Mouse (Mus musculus): ENCODE measurements around the gene Minpp1. TPM values are rescaled to one million over a fixed set of nuclear protein-coding genes. Genes with fewer than 3 reads are reported as not detected.

Minpp1 gene
- total and polyA plus RNA-seq, 2 experiments from 2014 or later: 70.2 to 92.6 TPM

DNA sequence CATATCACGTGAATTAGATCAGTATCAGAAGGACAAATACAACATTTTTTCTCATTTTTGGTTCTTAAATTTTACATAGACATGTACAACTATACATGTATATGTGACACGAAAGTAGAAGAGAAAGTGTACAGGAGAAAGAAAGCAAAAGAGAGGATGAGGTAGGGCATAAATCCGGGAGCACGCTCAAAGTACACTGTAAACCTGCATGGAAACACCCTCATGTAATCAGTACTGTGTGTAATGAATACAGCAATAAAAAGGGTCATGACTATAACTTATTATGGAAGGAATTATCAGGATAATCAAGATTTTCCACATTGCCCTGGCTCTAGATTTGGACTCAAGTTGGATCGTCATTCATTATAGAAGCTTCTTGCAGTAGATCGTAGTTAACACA, 22.5 kb upstream of the Minpp1 start:
- Histone ChIP-seq H3K9me3 (ENCODE audit: low read length) (0 out of 2 replicates have a peak, but pooled peaks cover 3% of the 10 kb centered on the region), H3K27ac (ENCODE audit: low read depth, low read length) (no peak overlapping the region), H3K27me3 (ENCODE audit: insufficient read depth, low read length) (no peaks in the 10 kb centered on the region), H3K4me2 (ENCODE audit: low read depth, low read length, poor library complexity, severe bottlenecking) (no peak overlapping the region), H3K4me3 (ENCODE audit: low read depth, low read length) (no peak overlapping the region), H3K4me1 (ENCODE audit: insufficient read depth, low read length) (no peaks in the 10 kb centered on the region), H3K36me3 (ENCODE audit: insufficient read depth, low read length) (no peaks in the 10 kb centered on the region), H3K9ac (replicated peaks; ENCODE audit: low read length, poor library complexity, severe bottlenecking) (no peak overlapping the region)
- no peak for TF ChIP-seq CTCF (IDR thresholded peaks at IDR 0.05)
- WGBS: 94% methylated on average over 6 of the region's 6 CpGs
- no peak for ATAC-seq (ENCODE audit: low FRiP score)
- DNase-seq (ENCODE audit: low spot score): no peak

DNA sequence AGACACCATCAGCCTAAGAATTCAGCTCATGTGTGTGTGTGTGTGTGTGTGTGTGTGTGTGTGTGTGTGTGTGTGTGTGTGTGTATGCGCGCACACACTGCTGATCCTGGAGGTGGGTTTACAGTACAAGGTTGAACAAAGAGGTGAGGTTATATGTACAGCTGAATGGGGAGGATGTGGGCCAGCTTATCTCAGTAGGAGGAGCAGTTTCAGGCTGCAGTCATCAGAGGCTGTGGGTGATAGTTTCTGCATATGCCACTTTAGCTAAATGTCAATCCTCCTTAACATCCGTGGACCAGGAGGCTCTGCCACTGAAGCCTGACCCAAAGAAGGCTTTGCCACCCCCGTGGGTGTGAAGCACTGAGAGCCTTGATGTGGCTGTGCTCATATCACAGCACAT, 20.3 kb upstream of the Minpp1 start:
- Histone ChIP-seq H3K4me2 (ENCODE audit: low read depth, low read length, poor library complexity, severe bottlenecking) (no peak overlapping the region), H3K4me3 (ENCODE audit: low read depth, low read length) (no peak overlapping the region), H3K9me3 (ENCODE audit: low read length) (no peaks in the 10 kb centered on the region), H3K27me3 (ENCODE audit: insufficient read depth, low read length) (no peaks in the 10 kb centered on the region), H3K4me1 (ENCODE audit: insufficient read depth, low read length) (no peaks in the 10 kb centered on the region), H3K36me3 (ENCODE audit: insufficient read depth, low read length) (no peaks in the 10 kb centered on the region), H3K27ac (ENCODE audit: low read depth, low read length) (no peak overlapping the region), H3K9ac (replicated peaks; ENCODE audit: low read length, poor library complexity, severe bottlenecking) (no peak overlapping the region)
- no peak for TF ChIP-seq CTCF (IDR thresholded peaks at IDR 0.05)
- WGBS: 85% methylated on average over 4 of the region's 4 CpGs
- DNase-seq (ENCODE audit: low spot score) (no peak), ATAC-seq (ENCODE audit: low FRiP score) (no peak)

DNA sequence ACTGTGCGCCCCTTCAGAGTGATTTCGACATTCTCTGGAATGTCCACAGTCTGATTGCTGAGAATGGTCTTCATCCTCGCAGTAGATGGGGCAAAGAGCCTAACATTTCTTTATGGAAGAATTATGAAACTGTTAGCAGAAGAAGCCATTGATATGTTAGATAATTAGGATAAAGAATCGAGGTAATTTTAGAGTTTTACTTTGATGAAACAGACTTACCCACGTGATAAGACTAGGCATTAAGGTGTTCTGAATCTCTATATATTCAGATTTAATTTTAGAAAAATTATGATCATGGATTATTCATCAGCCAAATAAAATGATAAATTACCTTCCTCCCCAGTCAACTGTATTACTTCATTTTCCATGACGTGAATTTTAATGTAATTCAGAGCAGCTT, 19.1 kb upstream of the Minpp1 start, which contains the start of gene Rpl9-ps6:
Rpl9-ps6 (minus strand) TSS at position 101 of the 400 bp plus-strand sequence.
- TF ChIP-seq CTCF (IDR thresholded peaks at IDR 0.05): no peak
- H3K27me3 ChIP-seq (ENCODE audit: insufficient read depth, low read length): no peaks in the 10 kb centered on the region
- 81% methylated on average over 5 of the region's 6 CpGs for WGBS
- H3K27ac ChIP-seq (ENCODE audit: low read depth, low read length): no peak within 1 kb of the TSS
- no peak for DNase-seq (ENCODE audit: low spot score)
- no peak within 1 kb of the TSS for H3K9ac ChIP-seq (replicated peaks; ENCODE audit: low read length, poor library complexity, severe bottlenecking)
- no peaks in the 10 kb centered on the region for H3K36me3 ChIP-seq (ENCODE audit: insufficient read depth, low read length)
- no peaks in the 10 kb centered on the region for H3K4me1 ChIP-seq (ENCODE audit: insufficient read depth, low read length)
- ATAC-seq (ENCODE audit: low FRiP score): no peak
- H3K9me3 ChIP-seq (ENCODE audit: low read length): no peaks in the 10 kb centered on the region
- H3K4me2 ChIP-seq (ENCODE audit: low read depth, low read length, poor library complexity, severe bottlenecking): no peak within 1 kb of the TSS
- H3K4me3 ChIP-seq (ENCODE audit: low read depth, low read length): no peak within 1 kb of the TSS

DNA sequence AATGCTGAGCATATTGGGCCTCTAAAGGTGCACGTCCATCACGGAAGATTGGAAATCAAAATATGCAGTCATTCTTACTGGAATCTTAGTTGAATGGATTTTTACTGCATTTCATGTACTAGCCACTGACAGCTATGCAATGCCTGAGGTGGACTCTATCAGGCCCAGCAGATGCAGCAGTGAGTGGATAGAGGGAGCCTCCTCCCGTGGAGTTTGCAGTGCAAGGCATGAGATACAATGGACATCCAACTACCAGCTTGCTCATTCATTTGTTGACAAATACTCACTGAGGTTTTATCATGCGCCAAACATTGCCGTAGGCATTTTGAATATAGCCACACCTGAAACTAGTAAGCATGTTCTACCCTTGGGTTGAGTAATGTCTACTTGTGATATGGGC, 18.2 kb upstream of the Minpp1 start:
- DNase-seq (ENCODE audit: low spot score) (no peak), ATAC-seq (ENCODE audit: low FRiP score) (no peak)
- 94% methylated on average over 5 of the region's 5 CpGs for WGBS
- Histone ChIP-seq H3K4me3 (ENCODE audit: low read depth, low read length) (no peak overlapping the region), H3K27ac (ENCODE audit: low read depth, low read length) (no peak overlapping the region), H3K4me1 (ENCODE audit: insufficient read depth, low read length) (no peaks in the 10 kb centered on the region), H3K4me2 (ENCODE audit: low read depth, low read length, poor library complexity, severe bottlenecking) (no peak overlapping the region), H3K9me3 (ENCODE audit: low read length) (no peaks in the 10 kb centered on the region), H3K27me3 (ENCODE audit: insufficient read depth, low read length) (no peaks in the 10 kb centered on the region), H3K36me3 (ENCODE audit: insufficient read depth, low read length) (no peaks in the 10 kb centered on the region), H3K9ac (replicated peaks; ENCODE audit: low read length, poor library complexity, severe bottlenecking) (no peak overlapping the region)
- TF ChIP-seq CTCF (IDR thresholded peaks at IDR 0.05): no peak

DNA sequence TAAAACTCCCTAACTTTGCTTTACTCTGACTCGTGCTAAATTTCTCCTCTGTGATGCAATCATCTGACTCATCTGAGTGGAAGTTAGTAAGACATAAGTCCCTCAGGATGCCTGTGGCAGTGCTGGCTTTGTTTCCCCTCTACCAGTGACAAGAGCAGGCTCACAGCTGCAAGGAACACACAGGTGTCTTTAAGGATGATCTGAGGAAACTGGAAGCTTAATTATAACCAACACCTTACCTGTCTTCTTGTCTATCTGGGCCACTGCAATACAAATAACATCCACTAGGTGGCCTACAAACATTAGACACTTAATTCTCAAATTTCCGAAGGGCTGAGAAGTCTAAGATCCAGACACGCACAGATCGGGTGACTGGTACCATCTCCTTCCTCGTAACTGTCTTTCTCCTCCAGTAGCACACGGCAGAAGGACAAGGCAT, 15.5 kb upstream of the Minpp1 start:
- WGBS: 28% methylated on average over 6 of the region's 6 CpGs
- no peak overlapping the region for H3K4me3 ChIP-seq (ENCODE audit: low read depth, low read length)
- no peak for ATAC-seq (ENCODE audit: low FRiP score)

DNA sequence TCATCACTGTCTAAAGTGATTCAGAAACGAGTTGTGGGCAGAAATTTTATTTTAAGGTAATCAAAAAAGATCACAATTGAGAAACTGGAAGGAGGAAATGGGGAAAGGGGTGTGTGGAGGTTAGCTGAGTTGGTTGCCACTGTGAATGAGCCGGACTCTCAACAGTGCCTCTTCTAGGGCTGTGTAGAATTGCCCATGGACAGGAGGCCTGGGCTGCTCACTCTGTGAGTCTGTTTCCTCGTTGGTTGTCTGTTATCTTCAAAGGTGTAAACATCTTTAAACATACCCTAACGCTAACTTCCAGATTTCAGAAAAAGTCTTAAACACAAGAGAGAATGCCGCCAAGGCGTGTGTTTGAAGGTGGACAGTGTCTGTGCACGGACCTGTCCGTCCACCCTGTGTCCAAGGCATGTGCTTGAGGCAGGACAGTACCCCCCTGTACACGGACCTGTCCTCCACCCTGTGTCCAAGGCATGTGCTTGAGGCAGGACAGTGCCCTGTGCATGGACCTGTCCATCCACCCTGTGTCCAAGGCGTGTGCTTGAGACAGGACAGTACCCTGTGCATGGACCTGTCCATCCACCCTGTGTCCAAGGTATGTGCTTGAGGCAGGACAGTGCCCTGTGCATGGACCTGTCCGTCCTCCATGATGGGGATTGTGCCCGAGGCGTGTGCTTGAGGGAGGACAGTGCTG, 14.9 kb upstream of the Minpp1 start:
- H3K9ac ChIP-seq (replicated peaks; ENCODE audit: low read length, poor library complexity, severe bottlenecking): no peak overlapping the region
- no peak overlapping the region for H3K4me2 ChIP-seq (ENCODE audit: low read depth, low read length, poor library complexity, severe bottlenecking)
- H3K4me1 ChIP-seq (ENCODE audit: insufficient read depth, low read length): no peaks in the 10 kb centered on the region
- no peaks in the 10 kb centered on the region for H3K27me3 ChIP-seq (ENCODE audit: insufficient read depth, low read length)
- no peak overlapping the region for H3K27ac ChIP-seq (ENCODE audit: low read depth, low read length)
- DNase-seq (ENCODE audit: low spot score) (no peak), ATAC-seq (ENCODE audit: low FRiP score) (peak; percentile 49; the same call in 1 of the 2 replicates)
- H3K36me3 ChIP-seq (ENCODE audit: insufficient read depth, low read length): no peaks in the 10 kb centered on the region
- no peak for TF ChIP-seq CTCF (IDR thresholded peaks at IDR 0.05)
- WGBS: 89% methylated on average over 13 of the region's 13 CpGs
- H3K9me3 ChIP-seq (ENCODE audit: low read length): no peaks in the 10 kb centered on the region
- H3K4me3 ChIP-seq (ENCODE audit: low read depth, low read length): no peak overlapping the region

More for the DNA sequence above, 15.5 kb upstream of the Minpp1 start:
- TF ChIP-seq CTCF (IDR thresholded peaks at IDR 0.05): peak; percentile 90
- H3K9ac ChIP-seq (replicated peaks; ENCODE audit: low read length, poor library complexity, severe bottlenecking): no peak overlapping the region
- H3K36me3 ChIP-seq (ENCODE audit: insufficient read depth, low read length): no peaks in the 10 kb centered on the region
- no peaks in the 10 kb centered on the region for H3K9me3 ChIP-seq (ENCODE audit: low read length)
- no peaks in the 10 kb centered on the region for H3K27me3 ChIP-seq (ENCODE audit: insufficient read depth, low read length)
- peak; percentile 72 for DNase-seq (ENCODE audit: low spot score)
- no peak overlapping the region for H3K27ac ChIP-seq (ENCODE audit: low read depth, low read length)
- no peaks in the 10 kb centered on the region for H3K4me1 ChIP-seq (ENCODE audit: insufficient read depth, low read length)
- H3K4me2 ChIP-seq (ENCODE audit: low read depth, low read length, poor library complexity, severe bottlenecking): no peak overlapping the region
